Mouse (Mus musculus) heart, postnatal 10 days (tissue): ENCODE results near the gene Cyb561. TPM values are rescaled to one million over a fixed set of nuclear protein-coding genes. Genes with fewer than 3 reads are reported as not detected.

ENCODE experiments used
- DNase-seq, 2 experiments: peaks; one replicate each; pipeline ENCODE4 v3.0.0; 2021
- intact Hi-C: fragments of 180-260 bp; cut with DNase I; formaldehyde crosslinking; loops from one replicate; pipeline ENCODE4 v1.15.1; 2025
- total RNA-seq, 2 experiments: library from RNA; stranded (reverse); gene quantifications; 2 replicates each; pipeline ENCODE4 v1.2.3; 2021

Gene Cyb561
- total RNA-seq, 2 experiments from 2014 or later = 8.0 to 15.4 TPM

- peak; percentile 80 to 85 for DNase-seq
- intact Hi-C loops = loop anchor here (1.0 to 2.0 kb wide), 3 partner anchors 42 to 149 kb away; no protein-coding TSS in a partner anchor
Observed at GRCm38 (mm10) chr11:105927065-105928030, 25.8 kb downstream of the Cyb561 start.

GRCm38 (mm10) chr11:105922769-105923663, 30.1 kb downstream of the Cyb561 start:
- intact Hi-C loops = no loop called here
- DNase-seq = no peak

DNA sequence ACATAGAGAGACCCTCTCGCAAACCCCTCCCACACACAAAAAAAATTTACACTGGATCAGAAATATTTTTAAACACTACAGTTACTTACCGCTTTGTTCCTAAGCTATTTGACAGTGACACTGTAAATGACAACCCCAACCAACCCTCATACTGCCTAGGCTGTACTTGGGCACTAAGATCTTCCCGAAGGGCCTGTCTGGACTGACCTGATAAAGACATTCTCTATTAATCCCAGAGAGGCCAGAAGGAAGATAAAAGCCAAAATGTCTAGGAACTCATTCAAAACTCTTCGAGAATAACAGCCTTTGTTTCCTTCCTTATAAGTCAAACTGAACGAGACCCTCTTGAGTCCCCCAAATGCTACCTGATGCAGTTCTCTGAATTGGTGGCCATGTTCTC, 31.9 kb downstream of the Cyb561 start:
- intact Hi-C loops = no loop called here
- no peak for DNase-seq

DNA sequence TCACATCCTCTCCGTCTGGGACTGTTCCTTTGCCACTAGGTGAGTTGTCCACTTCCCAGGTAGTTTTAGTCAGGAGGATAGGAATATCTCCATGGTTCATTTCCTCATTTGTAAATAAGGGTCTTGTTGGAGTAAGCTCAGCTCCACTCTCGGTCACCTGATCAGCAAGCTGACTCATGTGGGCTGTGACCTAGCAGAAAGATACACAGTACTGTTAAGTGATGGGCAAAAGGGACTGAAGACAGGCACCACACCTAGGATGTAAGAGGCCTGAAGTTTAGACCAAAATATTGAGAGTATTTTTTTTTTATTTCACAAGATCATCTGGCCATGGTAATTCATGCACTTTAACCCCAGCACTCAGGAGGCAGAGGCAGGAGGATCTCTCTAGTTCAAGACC, 32.3 kb downstream of the Cyb561 start:
- no peak for DNase-seq
- intact Hi-C loops = no loop called here

DNA sequence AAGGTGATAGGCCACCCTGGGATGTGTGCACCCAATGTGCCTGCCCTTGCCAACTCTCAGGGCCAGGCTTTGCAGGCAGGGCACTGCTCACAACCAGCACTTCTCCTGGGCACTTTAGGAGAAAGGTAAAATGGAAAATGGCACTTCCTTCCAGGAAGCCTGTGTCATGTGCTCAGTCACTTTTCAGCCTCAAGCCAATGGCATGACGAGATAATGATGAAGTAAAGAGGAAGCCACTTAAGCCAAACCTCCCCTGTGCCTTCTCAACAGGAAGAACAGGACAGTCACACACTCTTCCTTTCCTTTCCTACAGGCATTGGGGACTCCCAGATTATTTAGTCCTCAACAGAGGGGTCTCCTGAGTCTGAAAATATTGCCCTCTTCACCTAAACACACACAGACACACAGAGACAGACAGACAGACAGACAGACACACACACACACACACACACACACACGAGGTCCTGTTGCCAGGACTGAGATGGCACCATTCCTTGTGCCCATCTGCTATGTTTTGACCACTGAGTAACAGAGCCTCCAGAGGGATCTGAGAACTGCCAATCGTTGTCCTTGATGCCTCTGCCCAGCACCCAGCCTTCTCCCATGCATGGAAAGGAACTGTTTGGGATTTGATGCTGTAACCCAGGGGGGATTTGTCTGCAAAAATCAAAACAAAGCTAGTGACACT, 32.9 kb downstream of the Cyb561 start:
- intact Hi-C loops = no loop called here
- DNase-seq = no peak

DNA sequence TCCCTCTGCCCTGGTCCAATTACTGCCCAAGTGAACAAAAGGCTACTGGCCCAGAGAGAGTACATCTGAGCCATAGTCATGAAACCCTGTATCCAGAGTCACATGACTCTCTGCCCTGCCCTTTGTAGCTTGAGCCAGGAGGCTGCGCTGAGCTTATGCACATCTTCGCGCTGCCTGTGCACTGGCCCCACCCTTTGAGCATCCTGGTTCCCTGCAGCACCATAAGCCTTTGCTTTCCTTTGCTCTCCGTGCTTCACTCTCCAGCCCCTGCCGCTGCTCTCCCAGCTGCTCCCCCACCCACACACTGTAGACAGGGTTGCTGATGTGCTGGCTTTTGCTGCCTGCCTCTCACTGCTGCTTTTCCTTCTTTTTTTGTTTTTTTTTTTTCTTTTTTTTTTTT, 39.6 kb downstream of the Cyb561 start:
- intact Hi-C loops = loop anchor here (5.0 kb wide), 1 partner anchor 641 kb away; no protein-coding TSS in a partner anchor

DNA sequence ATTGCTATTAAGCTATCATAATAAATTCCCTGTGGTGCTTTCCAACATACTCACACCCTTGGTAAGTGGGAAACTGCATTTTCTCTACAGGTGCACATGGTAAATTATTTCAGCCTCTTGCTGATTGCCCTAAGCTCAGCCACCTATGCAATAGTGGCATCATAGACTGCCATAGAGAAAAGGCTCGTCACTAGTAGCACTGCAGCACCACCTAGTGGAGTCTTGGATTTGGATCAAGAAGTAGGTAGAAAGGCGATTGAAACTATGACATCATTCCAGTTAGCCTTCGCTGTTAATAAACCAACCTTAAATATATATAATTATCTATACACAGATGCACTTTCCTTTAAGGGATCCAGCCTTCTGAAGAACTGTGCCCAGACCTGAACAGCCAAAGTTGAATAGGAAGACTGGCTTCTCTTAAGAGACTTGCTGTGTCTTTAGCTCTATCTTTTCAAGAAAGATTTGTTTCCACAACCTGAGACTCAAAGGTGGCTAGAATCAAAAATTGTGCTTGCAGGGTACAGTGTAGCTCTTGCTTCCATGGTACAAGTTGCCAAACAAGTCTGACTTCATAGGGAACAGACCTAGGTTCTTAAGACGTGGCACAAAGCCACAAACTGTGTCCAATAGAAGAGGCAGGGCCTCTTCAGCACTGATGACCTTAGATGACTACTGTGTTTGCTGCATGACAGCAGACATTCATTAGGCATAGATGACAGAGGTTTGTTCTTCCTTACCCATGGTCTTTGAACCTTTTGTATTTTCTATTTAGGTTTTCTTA, 41.4 kb downstream of the Cyb561 start:
- peak; percentile 85 to 90 for DNase-seq

More for the DNA sequence above, 39.6 kb downstream of the Cyb561 start:
- no peak for DNase-seq

DNA sequence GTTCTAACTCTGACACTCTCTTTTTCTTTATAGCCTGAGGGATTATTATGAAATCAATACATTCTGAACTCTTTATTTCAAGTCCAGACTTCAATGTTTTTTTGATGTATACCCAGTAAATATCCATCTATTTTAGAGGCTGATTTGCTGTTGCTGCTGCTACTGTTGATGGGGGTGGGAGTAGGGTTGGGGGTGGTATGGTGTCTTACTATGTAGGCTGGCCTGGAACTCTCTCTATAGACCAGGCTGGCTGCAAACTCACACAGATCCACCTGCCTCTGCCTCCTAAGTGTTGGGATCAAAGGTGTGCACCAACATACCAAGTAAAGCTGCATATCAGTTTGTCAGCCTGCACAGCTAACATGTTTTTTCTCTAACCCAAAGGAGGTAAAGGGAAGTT, 42.0 kb downstream of the Cyb561 start:
- intact Hi-C loops = loop anchor here (1.0 to 5.0 kb wide), 4 partner anchors 226 to 639 kb away; no protein-coding TSS in a partner anchor
- DNase-seq = no peak

More for the DNA sequence above, 41.4 kb downstream of the Cyb561 start:
- intact Hi-C loops = loop anchor here (1.0 to 5.0 kb wide), 4 partner anchors 227 to 639 kb away; no protein-coding TSS in a partner anchor

DNA sequence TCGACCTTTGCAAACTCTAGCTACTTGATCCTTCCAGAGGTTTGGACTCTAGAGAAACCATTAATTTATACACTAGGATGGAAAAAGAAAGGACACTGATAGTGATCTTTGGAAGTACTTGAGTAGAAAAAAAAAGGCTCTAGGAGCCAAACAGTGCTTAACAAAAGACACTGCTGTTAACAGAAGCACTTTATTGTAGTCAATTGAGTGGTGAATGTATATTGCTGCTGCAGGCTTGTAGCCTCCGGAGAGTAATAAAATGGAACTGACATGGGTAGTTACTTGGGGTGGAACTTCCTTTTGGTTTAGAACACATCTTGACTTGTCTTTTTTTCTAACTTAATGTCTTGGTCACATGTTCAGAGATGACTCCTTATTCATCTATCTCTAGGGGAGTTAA, 43.5 kb downstream of the Cyb561 start:
- intact Hi-C loops = loop anchor here (2.0 to 5.0 kb wide), 3 partner anchors 225 to 637 kb away; no protein-coding TSS in a partner anchor
- DNase-seq = no peak

- intact Hi-C loops = no loop called here
- no peak for DNase-seq
Observed at GRCm38 (mm10) chr11:105908926-105909325, 44.2 kb downstream of the Cyb561 start.

- intact Hi-C loops = no loop called here
- DNase-seq = peak; percentile 20 to 22
Observed at GRCm38 (mm10) chr11:105907381-105907780, 45.8 kb downstream of the Cyb561 start.

DNA sequence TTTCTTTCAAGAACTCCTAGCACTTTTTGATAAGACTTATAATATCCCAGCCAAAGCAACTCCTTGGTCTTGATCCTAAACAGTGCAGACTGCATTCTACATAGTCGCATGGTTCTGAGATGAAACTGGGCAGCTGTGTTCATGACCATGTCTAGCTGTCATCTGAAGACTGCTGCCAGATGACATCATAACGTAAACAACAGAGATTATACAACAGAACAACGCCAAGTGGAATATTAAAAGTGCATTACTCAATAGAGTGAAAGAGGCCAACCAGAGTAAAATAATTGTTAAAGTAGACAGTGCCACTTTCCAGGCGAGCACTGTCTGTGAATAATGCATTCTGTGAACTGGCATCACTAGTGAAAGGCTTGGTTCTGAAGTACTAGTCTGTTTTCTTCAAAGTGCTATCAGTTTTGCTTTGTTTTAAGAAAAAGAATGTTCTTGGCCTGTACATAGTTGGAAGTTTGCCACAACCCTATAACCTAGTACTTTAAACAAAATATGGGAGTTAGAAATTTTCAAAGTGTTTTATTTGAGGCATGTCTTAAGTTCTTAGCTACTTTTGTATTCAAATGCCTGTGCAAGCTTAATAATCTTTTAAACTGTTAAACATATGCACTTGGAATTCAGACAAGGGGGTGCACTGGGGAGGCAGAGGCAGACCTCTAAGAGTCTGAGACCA, 47.5 kb downstream of the Cyb561 start:
- intact Hi-C loops = no loop called here
- DNase-seq = peak; percentile 58 to 67

DNA sequence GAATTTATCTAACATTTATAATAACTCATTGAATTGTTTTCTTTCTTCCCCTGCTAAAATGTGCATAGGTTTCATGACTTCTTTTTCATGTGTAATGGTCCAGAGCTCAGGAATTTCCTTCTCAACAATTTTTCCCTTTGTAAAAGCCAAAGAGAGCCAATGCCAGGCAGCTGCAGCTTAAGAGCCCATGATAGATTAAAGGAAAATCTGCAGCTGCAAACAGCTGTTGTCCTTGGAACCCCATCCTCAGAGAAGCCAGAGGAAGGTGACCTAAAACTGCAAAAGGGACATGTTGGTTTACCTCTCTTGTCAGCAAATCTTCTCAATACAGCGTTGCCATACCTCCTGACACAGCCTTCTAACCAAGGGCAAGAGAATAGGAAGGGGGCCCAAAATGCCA, 50.2 kb downstream of the Cyb561 start:
- DNase-seq = peak; percentile 53 to 60
- intact Hi-C loops = no loop called here

DNA sequence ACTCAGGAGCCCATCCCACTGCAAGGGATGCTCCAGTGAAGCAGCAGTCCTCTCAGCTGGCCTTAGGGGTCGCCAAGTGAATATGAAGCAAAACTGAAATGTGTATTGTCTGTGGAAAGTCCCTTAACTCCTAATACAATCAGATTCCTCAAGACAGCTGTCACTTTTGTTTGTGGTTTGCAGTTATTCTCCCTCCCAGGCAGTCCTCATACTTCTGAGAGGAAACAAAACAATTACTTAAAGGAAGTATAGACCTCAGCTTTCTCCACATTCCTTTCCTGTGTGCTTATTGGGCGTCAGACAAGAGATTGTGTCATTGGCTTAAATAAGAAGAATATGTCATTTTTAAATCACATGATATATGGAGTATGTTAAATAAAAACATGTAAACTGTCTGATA, 51.6 kb downstream of the Cyb561 start:
- peak in 1 of 2 experiments; percentile 11 for DNase-seq
- intact Hi-C loops = no loop called here

- intact Hi-C loops = no loop called here
- no peak for DNase-seq
Observed at GRCm38 (mm10) chr11:105899151-105899550, 54.0 kb downstream of the Cyb561 start.

GRCm38 (mm10) chr11:105887281-105887680, 65.9 kb downstream of the Cyb561 start:
- intact Hi-C loops = no loop called here
- DNase-seq = peak; percentile 38 to 40

- DNase-seq = no peak
- intact Hi-C loops = no loop called here
Observed at GRCm38 (mm10) chr11:105885558-105885957, 67.6 kb downstream of the Cyb561 start.
